Mouse (Mus musculus) right cerebral cortex, postnatal 10 days (tissue): ENCODE data around the gene Crlf1.

Source experiments
- DNase-seq, 2 experiments: peaks; one replicate each; pipeline ENCODE4 v3.0.0; 2021; ENCODE audit warnings: low spot score in 2 of 2

Gene Crlf1

GRCm38 (mm10) chr8:70522592-70523403 is 29.8 kb downstream of the Crlf1 start:
- peak; percentile 97 to 98 for DNase-seq

GRCm38 (mm10) chr8:70527111-70527511 is 34.2 kb downstream of the Crlf1 start:
- DNase-seq = no peak

- DNase-seq = peak; percentile 99
These were observed 34.7 kb downstream of the Crlf1 start, which contains the start of the genes Fkbp8 and Kxd1 for GRCm38 (mm10) chr8:70527512-70528181. Fkbp8 (plus strand) TSS chr8:70527724. Kxd1 (minus strand) TSS chr8:70527956.

- DNase-seq = no peak
These were observed 35.3 kb downstream of the Crlf1 start for GRCm38 (mm10) chr8:70528182-70528797.

GRCm38 (mm10) chr8:70529299-70529698 is 36.3 kb downstream of the Crlf1 start:
- no peak for DNase-seq

GRCm38 (mm10) chr8:70529741-70530161 is 36.8 kb downstream of the Crlf1 start:
- no peak for DNase-seq

GRCm38 (mm10) chr8:70530314-70530713 is 37.4 kb downstream of the Crlf1 start:
- no peak for DNase-seq

GRCm38 (mm10) chr8:70534281-70534680 is 41.3 kb downstream of the Crlf1 start:
- DNase-seq = peak in 1 of 2 experiments; percentile 60

- no peak for DNase-seq
These were observed 42.3 kb downstream of the Crlf1 start for GRCm38 (mm10) chr8:70535221-70535620.

- DNase-seq = no peak
These were observed 42.7 kb downstream of the Crlf1 start for GRCm38 (mm10) chr8:70535701-70536100.

- DNase-seq = peak; percentile 62 to 77
These were observed 45.1 kb downstream of the Crlf1 start for GRCm38 (mm10) chr8:70538024-70538579.

- DNase-seq = peak; percentile 100
These were observed 45.7 kb downstream of the Crlf1 start for GRCm38 (mm10) chr8:70538633-70539076.

- DNase-seq = peak; percentile 99 to 100
These were observed 46.3 kb downstream of the Crlf1 start, which contains the start of gene Ell for GRCm38 (mm10) chr8:70539077-70539813. Ell (plus strand) TSS chr8:70539457.

- peak; percentile 45 to 59 for DNase-seq
These were observed 47.1 kb downstream of the Crlf1 start for GRCm38 (mm10) chr8:70540013-70540506.

- no peak for DNase-seq
These were observed 47.6 kb downstream of the Crlf1 start for GRCm38 (mm10) chr8:70540507-70541071.

- no peak for DNase-seq
These were observed 48.1 kb downstream of the Crlf1 start for GRCm38 (mm10) chr8:70541081-70541480.

- no peak for DNase-seq
These were observed 51.3 kb downstream of the Crlf1 start for GRCm38 (mm10) chr8:70544200-70544687.

GRCm38 (mm10) chr8:70546412-70546811 is 53.5 kb downstream of the Crlf1 start:
- no peak for DNase-seq

GRCm38 (mm10) chr8:70547762-70548161 is 54.8 kb downstream of the Crlf1 start:
- no peak for DNase-seq

- DNase-seq = no peak
These were observed 56.6 kb downstream of the Crlf1 start for GRCm38 (mm10) chr8:70549412-70550184.
